Mouse (Mus musculus): ENCODE results near the gene Lum. TPM values are rescaled to one million over a fixed set of nuclear protein-coding genes. Genes with fewer than 3 reads are reported as not detected.

The Lum gene
- 1 to 10 TPM; 4.3 to 5.2 TPM for total RNA-seq (2021)

DNA sequence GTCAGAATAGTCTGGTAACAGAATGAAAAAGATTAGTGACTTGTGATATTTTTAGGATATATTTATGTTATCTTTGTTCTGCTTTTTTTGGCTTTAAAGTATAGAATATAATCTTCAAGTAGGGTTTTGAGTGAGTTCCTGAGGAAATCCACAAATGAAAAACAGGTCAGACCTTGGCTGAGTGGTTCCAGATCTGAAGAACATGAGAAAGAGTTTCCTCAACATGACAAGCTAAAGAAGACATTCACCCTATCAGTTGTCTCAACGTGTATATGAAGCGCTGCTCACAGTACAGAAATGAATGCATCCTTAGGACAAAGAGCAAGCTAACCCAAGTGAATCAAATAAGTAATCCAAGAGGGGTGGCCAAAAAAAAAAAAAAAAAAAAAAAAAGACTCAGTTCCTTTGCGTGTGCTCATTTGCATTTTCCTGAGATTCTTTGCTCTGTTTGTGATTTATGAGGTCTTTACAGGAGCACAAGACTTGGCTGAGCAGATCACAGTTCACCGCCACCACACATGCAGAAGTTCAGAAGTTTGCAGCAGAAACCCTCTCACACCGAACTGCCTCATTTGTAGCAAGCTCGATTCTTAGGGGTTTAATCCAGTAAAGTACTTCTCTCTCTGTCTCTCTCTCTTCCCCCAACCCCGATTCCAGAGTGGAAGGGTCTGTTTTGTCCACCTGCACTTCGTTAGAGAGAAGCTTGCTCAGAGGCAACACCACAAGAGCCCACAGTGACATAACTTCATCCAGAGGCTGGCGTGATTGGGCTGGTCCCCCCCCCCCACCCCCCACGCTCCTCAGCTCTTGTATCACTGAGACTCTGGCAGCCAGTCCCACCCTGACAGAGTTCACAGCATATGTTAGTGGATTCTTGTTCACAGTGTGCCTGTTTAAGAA lies at the start of gene Lum:
TSS of gene Lum (plus strand) at position 172 of the 900 bp plus-strand sequence.
- intact Hi-C loops (cut with DNase I) = no loop called here

DNA sequence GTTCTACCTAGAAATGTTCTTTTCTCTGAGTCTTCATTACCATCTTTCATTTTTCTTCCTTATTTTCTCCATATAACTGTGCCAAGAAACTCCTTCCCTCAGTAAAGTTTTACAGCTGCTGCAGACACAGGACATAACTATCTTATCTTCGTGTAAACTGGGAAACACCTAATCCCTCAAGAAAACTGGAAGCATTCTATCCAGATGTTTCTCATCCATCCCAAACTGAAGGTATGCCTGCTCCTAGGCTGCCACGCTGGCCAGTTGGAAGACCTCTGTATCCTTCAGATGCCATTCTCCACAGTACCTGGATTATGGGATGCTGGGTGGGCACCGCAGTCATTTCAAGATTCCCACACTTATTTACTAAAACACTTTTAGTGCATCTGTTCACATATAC lies 41.6 kb upstream of the Lum start:
- intact Hi-C loops (cut with DNase I) = no loop called here
- no peak for DNase-seq

More for the DNA sequence above, at the start of gene Lum:
- no peak for DNase-seq

DNA sequence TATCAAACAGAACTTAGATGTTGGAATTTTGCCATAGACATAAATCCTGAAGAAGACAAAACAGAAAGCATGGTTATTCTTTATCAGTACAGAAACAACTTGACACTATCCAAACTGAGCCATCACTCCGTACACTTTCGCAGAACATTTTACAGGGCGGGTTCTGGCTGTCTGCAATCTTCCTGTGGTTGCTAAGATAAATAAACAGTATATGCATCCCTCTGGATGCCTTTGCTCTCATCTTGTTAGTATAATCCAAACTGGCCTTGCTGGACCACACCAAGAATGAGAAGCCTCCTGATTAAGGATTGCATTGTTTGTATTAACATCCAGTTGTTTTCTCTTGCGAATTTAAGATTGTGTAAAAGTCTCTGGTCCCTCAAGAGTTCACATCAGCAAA lies 29.2 kb upstream of the Lum start:
- intact Hi-C loops (cut with DNase I) = no loop called here
- DNase-seq = no peak

DNA sequence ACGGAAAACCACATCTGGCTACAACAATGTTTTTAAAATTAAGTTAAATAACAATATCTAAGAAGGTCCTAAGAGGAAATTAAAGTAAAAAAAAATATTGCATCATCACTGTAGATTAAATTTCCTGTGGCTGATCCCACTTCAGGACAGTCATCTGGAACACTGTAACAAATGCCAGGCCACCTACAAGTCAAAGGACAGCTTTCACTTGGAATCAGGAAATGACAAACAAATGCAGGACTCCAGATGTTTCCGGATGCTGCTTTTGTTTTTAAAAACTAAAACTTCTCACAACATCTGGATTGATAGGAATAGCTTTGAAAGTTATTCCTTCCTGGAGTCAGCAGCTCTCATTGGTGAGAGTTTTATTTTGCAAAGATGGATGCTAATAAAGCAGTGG lies 28.0 kb upstream of the Lum start:
- intact Hi-C loops (cut with DNase I) = no loop called here

DNA sequence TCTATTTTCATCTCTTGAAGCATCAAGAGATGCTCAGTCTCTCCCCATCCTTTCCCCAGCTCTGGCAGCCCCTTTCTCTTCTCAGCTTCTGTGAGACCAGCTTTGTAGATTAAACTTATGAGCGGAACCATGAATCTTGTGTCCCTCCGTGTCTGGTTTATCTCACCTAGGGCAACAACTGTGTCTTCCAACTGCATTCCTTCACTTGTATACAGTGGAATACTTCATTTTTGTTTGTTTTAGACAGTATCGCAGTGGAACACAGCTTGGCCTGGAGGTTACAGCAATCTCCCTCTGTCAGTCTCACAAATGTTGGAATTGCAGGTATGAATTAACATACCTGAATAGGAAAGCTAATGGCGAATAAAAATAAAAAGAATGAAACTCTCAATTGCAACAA lies 26.7 kb upstream of the Lum start:
- intact Hi-C loops (cut with DNase I) = no loop called here

More for the DNA sequence above, 28.0 kb upstream of the Lum start:
- no peak for DNase-seq

DNA sequence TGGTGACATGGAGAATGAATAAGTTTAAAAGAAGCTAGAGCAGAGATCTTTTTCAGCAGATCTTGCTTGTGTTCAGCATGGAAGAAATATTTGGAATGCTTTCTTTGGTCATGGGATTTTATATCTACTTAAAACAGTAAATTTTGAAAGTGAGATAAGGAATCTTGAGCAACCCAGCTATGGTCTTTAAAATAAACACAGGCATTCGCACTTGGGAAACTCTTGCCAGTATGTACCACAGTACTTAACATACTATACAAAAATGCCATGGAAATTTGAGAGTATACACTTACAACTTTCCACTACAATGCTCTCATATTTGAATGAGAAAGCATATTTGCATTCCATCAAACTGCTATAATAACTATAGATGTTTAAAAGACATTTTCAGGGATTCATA lies 17.2 kb upstream of the Lum start:
- intact Hi-C loops (cut with DNase I) = no loop called here
- DNase-seq = no peak

More for the DNA sequence above, 26.7 kb upstream of the Lum start:
- no peak for DNase-seq

DNA sequence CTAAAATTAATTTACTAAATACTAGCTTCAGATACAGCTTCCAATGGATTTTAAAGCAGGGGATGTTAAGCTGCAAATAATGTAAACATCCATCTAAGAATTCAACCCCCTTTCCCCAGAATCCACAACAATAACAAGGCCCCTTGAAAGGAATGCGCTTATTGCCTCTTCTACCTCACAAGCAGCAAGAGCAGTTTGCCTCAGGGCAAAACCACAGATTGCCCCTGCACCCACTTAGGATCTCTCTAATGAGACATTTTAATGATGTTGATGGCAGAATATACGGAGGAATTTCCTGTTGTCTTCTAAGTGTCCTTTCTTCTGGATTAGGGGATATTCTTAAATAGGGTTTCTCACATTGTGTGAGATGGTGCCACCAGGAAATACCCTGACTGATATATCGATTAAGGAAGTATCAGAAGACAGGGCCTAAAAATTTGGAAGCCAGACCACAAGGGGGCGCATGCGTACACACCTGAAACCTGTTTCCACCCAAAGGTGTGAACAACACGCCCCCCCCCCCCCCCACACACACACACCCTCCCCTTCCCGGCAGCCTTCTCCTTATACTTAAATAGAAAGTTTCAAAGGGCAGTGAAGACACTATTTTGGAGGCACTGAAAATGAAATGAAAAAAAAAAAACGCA lies 2.7 kb downstream of the Lum start:
- peak; percentile 3 for DNase-seq
- intact Hi-C loops (cut with DNase I) = no loop called here

DNA sequence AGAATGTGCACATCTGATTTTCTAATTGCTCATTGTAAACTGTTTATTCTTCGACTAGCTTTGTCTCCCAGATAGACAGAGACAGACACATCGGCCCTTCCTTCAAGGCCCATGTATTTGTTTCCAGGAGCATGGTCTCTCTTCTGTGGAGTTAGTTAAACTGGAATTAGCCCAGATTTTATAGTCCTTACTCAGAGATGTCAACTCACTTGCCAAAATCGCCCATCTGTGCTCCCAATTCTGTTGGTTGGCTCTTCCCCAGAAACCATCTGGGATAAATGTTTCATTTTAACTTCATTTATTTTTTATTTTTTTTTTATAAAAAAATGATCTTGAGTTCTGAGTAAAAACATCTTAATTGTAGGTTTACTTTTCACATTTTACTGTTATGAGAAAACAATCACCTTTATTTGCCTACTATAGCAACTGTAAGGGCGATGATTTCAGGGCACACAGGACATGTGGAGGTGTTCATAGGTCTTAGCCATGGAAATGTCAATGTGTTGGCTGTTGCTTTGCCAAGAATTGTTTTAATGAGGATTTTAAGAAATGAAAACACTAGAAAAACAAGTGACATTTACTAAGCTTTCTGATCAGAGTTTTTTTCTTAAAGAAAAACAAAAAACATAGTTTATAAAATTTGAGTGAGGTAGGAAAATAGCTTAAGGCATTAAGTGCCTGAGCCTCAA lies 17.8 kb downstream of the Lum start:
- intact Hi-C loops (cut with DNase I) = no loop called here
- DNase-seq = peak; percentile 28

DNA sequence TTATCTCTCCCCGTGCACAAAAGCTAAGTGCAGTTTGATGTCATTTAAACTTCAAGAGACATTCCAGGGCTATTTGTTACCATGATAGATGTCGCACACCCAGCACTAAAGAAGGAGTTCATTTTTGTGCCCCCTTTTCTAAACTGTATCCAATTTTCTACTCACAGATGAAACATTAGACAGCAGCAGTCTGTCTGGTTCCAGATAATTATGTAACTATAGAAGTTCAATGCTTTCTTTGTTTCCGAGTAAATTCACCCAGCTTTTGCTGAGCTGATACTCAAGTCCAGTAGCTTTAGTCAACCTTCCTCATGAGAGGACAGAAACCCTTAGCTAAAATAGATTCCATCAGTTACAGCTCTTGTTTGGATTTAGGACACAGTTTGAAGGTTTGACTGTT lies 19.2 kb downstream of the Lum start:
- DNase-seq = no peak
- intact Hi-C loops (cut with DNase I) = no loop called here

DNA sequence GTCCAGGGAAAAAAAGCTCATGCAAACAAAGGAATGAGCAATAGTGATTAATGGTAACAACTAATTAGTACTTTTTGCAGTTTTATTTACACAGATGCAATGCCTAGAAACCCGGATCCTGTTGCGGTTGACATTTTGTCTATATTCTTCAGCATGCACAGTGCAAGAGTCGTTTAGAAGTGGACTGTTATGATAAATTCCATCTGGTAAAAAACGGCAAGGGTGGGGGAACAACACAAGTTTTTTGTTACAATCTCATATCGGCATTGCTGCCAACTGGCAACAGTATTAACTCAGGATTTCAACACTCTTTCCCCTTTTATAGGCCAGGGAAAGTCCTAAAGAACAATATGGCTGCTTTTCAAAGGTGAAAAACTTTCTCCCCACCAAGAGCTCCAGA lies 22.2 kb downstream of the Lum start:
- intact Hi-C loops (cut with DNase I) = no loop called here

DNA sequence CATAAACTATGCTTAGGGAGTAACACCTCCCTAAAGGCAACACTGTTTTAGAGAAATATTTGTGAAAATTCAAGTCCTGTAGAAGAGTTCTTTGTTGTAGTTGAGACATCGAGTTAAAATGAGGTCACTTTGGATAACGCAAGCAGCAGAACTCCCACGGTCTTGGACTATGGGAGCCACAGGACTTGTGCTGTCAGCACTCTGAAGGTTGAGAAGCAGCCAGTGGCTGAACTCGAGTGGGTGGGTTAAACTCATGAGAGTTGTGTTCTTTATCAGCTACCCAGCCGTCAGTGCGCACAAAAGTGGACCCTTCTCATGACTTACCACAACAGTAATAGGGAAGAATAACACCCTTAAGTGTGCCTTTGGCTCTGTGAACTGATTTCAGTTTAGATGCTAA lies 24.6 kb downstream of the Lum start:
- DNase-seq = no peak
- intact Hi-C loops (cut with DNase I) = no loop called here

More for the DNA sequence above, 22.2 kb downstream of the Lum start:
- DNase-seq = no peak

DNA sequence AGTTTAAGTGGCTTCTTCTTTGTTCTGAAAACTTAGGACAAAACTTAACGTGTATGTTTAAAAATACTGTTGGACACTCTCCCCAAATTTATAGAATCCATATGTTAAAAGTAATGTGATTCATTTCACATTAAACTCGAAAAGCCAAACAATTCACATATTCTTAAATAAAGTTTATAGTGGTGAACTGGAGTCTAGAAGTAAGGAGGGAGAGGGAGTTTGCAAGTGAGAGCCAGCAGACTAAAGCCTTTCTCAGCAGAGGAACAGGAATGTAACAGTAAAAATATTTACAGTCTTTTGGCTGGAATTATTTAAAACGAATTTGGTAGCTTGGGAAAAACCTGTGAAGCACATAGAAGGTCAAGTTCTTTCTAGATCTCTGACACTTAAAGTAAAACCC lies 26.1 kb downstream of the Lum start:
- intact Hi-C loops (cut with DNase I) = no loop called here
- DNase-seq = no peak

DNA sequence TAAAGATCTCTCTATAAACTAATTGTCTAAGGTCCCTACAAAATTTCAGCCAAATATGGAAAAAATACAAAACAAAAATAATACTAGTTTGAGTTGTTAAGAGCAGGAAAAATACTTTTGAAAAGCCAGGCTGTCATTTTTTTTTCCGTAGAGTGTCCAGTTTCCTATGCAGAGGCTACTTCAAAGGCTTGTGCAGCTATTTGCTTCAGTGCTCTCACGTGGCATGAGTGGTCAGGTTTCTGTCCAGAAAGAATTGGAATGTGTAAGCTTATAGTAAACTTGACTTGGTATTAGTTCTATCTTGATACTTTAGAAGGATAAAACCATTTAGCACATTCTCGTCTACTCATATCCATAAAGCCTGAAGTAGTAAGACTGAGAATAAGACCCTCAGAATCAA lies 26.8 kb downstream of the Lum start:
- intact Hi-C loops (cut with DNase I) = no loop called here
- no peak for DNase-seq

DNA sequence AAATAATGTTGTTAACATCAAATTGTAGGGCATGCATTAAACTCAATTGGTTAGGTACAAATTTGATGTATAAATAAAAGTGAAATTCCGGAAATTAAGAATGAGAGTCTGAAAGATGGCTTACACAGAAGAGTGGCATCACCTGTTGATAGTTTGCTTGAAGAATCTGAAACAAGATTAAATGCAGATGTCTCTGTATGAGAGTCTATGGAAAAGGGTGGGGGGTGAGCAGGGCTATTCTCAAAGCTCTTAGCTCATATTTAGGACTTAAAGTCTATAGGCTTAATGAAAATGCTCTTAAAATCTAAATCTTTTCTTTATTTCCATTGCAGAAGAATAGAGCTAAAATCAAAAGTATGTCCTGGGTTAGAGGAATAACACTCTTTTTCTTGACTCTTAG lies 30.8 kb downstream of the Lum start:
- no peak for DNase-seq
- intact Hi-C loops (cut with DNase I) = no loop called here

DNA sequence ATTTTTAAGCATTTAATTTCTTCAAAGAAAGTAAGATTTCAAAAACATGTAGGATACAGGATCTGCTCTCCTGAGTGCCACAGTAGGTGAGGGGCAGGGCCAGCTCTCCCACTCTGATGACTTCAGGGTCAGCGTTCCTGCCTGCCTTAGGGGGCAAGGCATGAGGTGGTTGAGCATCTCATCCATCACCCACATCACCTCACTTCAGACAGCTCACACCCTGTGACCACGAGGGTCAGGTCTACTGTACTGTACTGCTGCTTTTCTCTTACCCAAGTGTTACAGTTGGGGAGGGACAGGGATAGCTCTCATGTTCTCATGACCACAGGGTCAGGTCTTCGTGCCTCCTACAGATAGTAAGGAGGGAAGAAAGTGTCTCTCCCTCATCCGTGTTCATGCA lies 36.8 kb downstream of the Lum start:
- DNase-seq = no peak
- intact Hi-C loops (cut with DNase I) = no loop called here

DNA sequence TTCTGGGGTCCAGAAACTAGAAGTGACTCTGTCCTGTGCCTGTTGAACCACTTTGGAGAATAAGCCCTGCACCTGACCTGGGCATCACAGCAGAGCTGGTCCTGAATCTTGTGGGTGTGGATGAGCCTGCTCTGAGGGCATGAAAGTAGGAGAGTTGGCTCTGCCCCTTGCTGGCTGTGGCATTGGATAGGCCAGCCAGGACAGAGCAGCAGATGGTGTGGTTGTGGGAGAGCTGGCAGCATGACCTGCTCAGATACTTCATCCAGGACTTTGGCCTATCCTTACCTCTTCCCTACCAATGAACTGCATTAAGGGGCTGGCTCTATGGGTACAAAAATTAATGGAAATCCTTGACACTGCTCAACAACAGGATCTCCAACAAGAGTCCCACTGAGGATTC lies 38.3 kb downstream of the Lum start:
- DNase-seq = peak; percentile 4
- intact Hi-C loops (cut with DNase I) = no loop called here

DNA sequence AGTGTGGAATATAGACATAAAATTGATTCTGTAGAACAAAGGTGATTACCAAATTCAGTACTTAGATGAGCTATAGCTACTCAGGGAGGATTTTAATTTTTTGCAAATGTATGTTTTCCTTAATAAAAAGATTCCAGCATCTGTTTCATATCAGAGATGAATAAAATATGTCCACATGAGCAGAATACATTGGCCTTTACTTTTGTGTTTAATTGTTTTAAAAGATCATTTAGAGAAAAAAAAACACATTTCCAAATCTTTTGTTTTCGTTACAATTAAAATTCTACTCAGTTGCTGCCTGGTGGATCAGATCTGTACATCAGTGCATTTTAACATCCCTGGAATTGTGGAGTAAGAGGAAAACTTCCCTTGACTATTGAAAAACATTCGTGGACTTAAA lies 41.7 kb downstream of the Lum start, which contains the start of gene Kera:
TSS of gene Kera (plus strand) at position 301 of the 400 bp plus-strand sequence.
- intact Hi-C loops (cut with DNase I) = no loop called here
- no peak for DNase-seq

All from left cerebral cortex, postnatal 4 days (tissue).